Mouse (Mus musculus): ENCODE results near the gene Ptgs1.

DNA sequence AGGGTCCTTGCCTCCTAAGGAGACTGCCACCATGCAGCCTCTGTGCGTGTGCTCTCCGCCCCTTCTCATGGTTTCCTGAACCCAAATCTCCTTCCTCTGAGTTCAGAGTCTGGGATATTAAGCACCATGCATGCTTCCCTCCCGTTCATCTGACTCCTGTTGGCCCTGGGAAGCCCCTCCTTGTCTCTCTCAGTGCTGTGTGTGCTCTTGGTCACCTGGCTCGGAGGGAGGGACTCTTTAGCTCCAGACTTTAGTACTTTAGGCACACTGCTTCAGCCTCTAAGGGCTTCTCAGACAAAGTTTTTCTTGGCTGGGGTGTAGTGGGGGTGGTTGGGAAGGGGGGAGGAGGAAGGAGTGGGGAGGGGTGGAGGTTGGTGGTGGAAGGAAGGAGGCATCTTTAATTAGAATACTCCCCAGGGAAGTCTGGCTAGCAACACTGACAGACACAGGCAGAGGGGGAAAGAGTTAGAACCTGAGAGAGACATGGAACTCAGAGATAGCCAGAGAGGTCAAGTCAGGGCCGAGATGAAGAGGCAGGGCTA lies 12.5 kb upstream of the Ptgs1 start:
- TF ChIP-seq CTCF (IDR thresholded peaks at IDR 0.05; ENCODE audit: control insufficient read depth, insufficient read depth, low read length) = no peak
- TF ChIP-seq POLR2A (IDR thresholded peaks at IDR 0.05; ENCODE audit: borderline replicate concordance, control insufficient read depth, low read depth, low read length) = no peak

Measured in bone marrow, adult 2 months (tissue).